Mouse (Mus musculus): Measurements from ENCODE around the gene Dock9. TPM values are rescaled to one million over a fixed set of nuclear protein-coding genes. Genes with fewer than 3 reads are reported as not detected.

Dock9 gene
- polyA plus RNA-seq, 1 experiment from 2014 or later = 8.5 TPM

Other genes starting within 250 kb of the Dock9 start
- 55.6 and 56.9 TPM in 2 replicates for gene Ubac2, start 80.8 kb upstream of the Dock9 start, polyA plus RNA-seq (2014; fragmentation: Nextera tagmentation; extraction: Ambion mirVana)
- not detected in 2 replicates for gene Gpr18, start 117.9 kb upstream of the Dock9 start, polyA plus RNA-seq (2014; fragmentation: Nextera tagmentation; extraction: Ambion mirVana)
- gene Gpr183, start 167.4 kb upstream of the Dock9 start, polyA plus RNA-seq (2014; fragmentation: Nextera tagmentation; extraction: Ambion mirVana) = 0.74 and 1.1 TPM in 2 replicates
- not detected in 2 replicates for gene Timm8a2, start 236.8 kb upstream of the Dock9 start, polyA plus RNA-seq (2014; fragmentation: Nextera tagmentation; extraction: Ambion mirVana)

Measured in forebrain, embryonic 14.5 days (tissue).